Mouse (Mus musculus) urinary bladder, postnatal 10 days (tissue): ENCODE results near the gene Stam2.

ENCODE experiments used
- DNase-seq: peaks from one replicate; pipeline ENCODE4 v3.0.0; 2022; ENCODE audit warnings: low spot score

Stam2 gene

GRCm38 (mm10) chr2:52742256-52743158, at the start of gene Stam2:
Gene Stam2, minus strand, starts transcription at chr2:52742281.
- peak; percentile 60 for DNase-seq

GRCm38 (mm10) chr2:52785106-52785721, 43.1 kb upstream of the Stam2 start:
- DNase-seq, result no peak

- DNase-seq, result no peak
These were observed 37.9 kb upstream of the Stam2 start for GRCm38 (mm10) chr2:52779987-52780386.

- DNase-seq, result no peak
These were observed 37.3 kb upstream of the Stam2 start for GRCm38 (mm10) chr2:52779381-52779780.

- no peak for DNase-seq
These were observed 35.8 kb upstream of the Stam2 start for GRCm38 (mm10) chr2:52777839-52778238.

GRCm38 (mm10) chr2:52774373-52774772, 32.3 kb upstream of the Stam2 start:
- no peak for DNase-seq

GRCm38 (mm10) chr2:52772774-52773393, 30.8 kb upstream of the Stam2 start:
- DNase-seq, result no peak

- no peak for DNase-seq
These were observed 23.0 kb upstream of the Stam2 start for GRCm38 (mm10) chr2:52765130-52765529.

GRCm38 (mm10) chr2:52763891-52764290, 21.8 kb upstream of the Stam2 start:
- DNase-seq, result no peak

GRCm38 (mm10) chr2:52763040-52763736, 21.1 kb upstream of the Stam2 start:
- DNase-seq, result peak; percentile 60

- DNase-seq, result no peak
These were observed 20.4 kb upstream of the Stam2 start for GRCm38 (mm10) chr2:52762529-52762928.

- DNase-seq, result no peak
These were observed 16.5 kb upstream of the Stam2 start for GRCm38 (mm10) chr2:52758627-52759026.

GRCm38 (mm10) chr2:52756691-52757090, 14.6 kb upstream of the Stam2 start:
- no peak for DNase-seq

GRCm38 (mm10) chr2:52753573-52754317, 11.7 kb upstream of the Stam2 start:
- DNase-seq, result no peak

GRCm38 (mm10) chr2:52744099-52744498, 2.0 kb upstream of the Stam2 start:
- DNase-seq, result no peak

GRCm38 (mm10) chr2:52741681-52742255, 313 bp downstream of the Stam2 start:
- peak; percentile 22 for DNase-seq

- no peak for DNase-seq
These were observed 1.5 kb downstream of the Stam2 start for GRCm38 (mm10) chr2:52740596-52740995.

GRCm38 (mm10) chr2:52734504-52734903, 7.6 kb downstream of the Stam2 start:
- DNase-seq, result no peak

GRCm38 (mm10) chr2:52733659-52734058, 8.4 kb downstream of the Stam2 start:
- DNase-seq, result no peak

GRCm38 (mm10) chr2:52732611-52733010, 9.5 kb downstream of the Stam2 start:
- DNase-seq, result no peak

GRCm38 (mm10) chr2:52732001-52732400, 10.1 kb downstream of the Stam2 start:
- no peak for DNase-seq
